Mouse (Mus musculus): ENCODE data around the gene Mboat2. TPM values are rescaled to one million over a fixed set of nuclear protein-coding genes. Genes with fewer than 3 reads are reported as not detected.

Gene Mboat2
- polyA plus RNA-seq, 1 experiment, result 9.7 TPM

- TF ChIP-seq CTCF (IDR thresholded peaks at IDR 0.05; ENCODE audit: control insufficient read depth, insufficient read depth, insufficient replicate concordance, low read depth, low read length), result no peak
- TF ChIP-seq POLR2A (IDR thresholded peaks at IDR 0.05; ENCODE audit: control insufficient read depth, low read depth, low read length), result no peak
- Histone ChIP-seq H3K36me3 (ENCODE audit: control insufficient read depth, insufficient read depth, low read length) (no peaks in the 10 kb centered on the region), H3K27me3 (ENCODE audit: control insufficient read depth, insufficient read depth, low read length) (no peaks in the 10 kb centered on the region), H3K27ac (ENCODE audit: control insufficient read depth, insufficient read depth, low read depth, low read length) (no peak overlapping the region), H3K4me1 (ENCODE audit: control insufficient read depth, insufficient read depth, low read length) (no peaks in the 10 kb centered on the region), H3K4me3 (ENCODE audit: control insufficient read depth, low read depth, low read length) (no peak overlapping the region)
Observed at GRCm38 (mm10) chr12:24920861-24921260, 90.2 kb downstream of the Mboat2 start.

GRCm38 (mm10) chr12:24924003-24924402 lies 93.3 kb downstream of the Mboat2 start:
- Histone ChIP-seq H3K36me3 (ENCODE audit: control insufficient read depth, insufficient read depth, low read length) (no peaks in the 10 kb centered on the region), H3K4me3 (ENCODE audit: control insufficient read depth, low read depth, low read length) (no peak overlapping the region), H3K27me3 (ENCODE audit: control insufficient read depth, insufficient read depth, low read length) (no peaks in the 10 kb centered on the region), H3K4me1 (ENCODE audit: control insufficient read depth, insufficient read depth, low read length) (no peaks in the 10 kb centered on the region), H3K27ac (ENCODE audit: control insufficient read depth, insufficient read depth, low read depth, low read length) (no peak overlapping the region)
- TF ChIP-seq POLR2A (IDR thresholded peaks at IDR 0.05; ENCODE audit: control insufficient read depth, low read depth, low read length) (no peak), CTCF (IDR thresholded peaks at IDR 0.05; ENCODE audit: control insufficient read depth, insufficient read depth, insufficient replicate concordance, low read depth, low read length) (no peak)

- no peak overlapping the region for H3K4me3 ChIP-seq (ENCODE audit: control insufficient read depth, low read depth, low read length)
- H3K36me3 ChIP-seq (ENCODE audit: control insufficient read depth, insufficient read depth, low read length), result no peaks in the 10 kb centered on the region
- no peak overlapping the region for H3K27ac ChIP-seq (ENCODE audit: control insufficient read depth, insufficient read depth, low read depth, low read length)
- no peaks in the 10 kb centered on the region for H3K27me3 ChIP-seq (ENCODE audit: control insufficient read depth, insufficient read depth, low read length)
- H3K4me1 ChIP-seq (ENCODE audit: control insufficient read depth, insufficient read depth, low read length), result no peaks in the 10 kb centered on the region
- no peak for TF ChIP-seq POLR2A (IDR thresholded peaks at IDR 0.05; ENCODE audit: control insufficient read depth, low read depth, low read length)
- no peak for TF ChIP-seq CTCF (IDR thresholded peaks at IDR 0.05; ENCODE audit: control insufficient read depth, insufficient read depth, insufficient replicate concordance, low read depth, low read length)
Observed at GRCm38 (mm10) chr12:24925276-24925675, 94.6 kb downstream of the Mboat2 start.

GRCm38 (mm10) chr12:24925684-24926083 lies 95.0 kb downstream of the Mboat2 start:
- no peaks in the 10 kb centered on the region for H3K4me1 ChIP-seq (ENCODE audit: control insufficient read depth, insufficient read depth, low read length)
- no peaks in the 10 kb centered on the region for H3K27me3 ChIP-seq (ENCODE audit: control insufficient read depth, insufficient read depth, low read length)
- TF ChIP-seq POLR2A (IDR thresholded peaks at IDR 0.05; ENCODE audit: control insufficient read depth, low read depth, low read length) (no peak), CTCF (IDR thresholded peaks at IDR 0.05; ENCODE audit: control insufficient read depth, insufficient read depth, insufficient replicate concordance, low read depth, low read length) (no peak)
- H3K27ac ChIP-seq (ENCODE audit: control insufficient read depth, insufficient read depth, low read depth, low read length), result no peak overlapping the region
- no peak overlapping the region for H3K4me3 ChIP-seq (ENCODE audit: control insufficient read depth, low read depth, low read length)
- no peaks in the 10 kb centered on the region for H3K36me3 ChIP-seq (ENCODE audit: control insufficient read depth, insufficient read depth, low read length)

GRCm38 (mm10) chr12:24928051-24928748 lies 97.5 kb downstream of the Mboat2 start:
- Histone ChIP-seq H3K27ac (ENCODE audit: control insufficient read depth, insufficient read depth, low read depth, low read length) (peak overlapping the region; percentile 41), H3K4me3 (ENCODE audit: control insufficient read depth, low read depth, low read length) (no peak overlapping the region), H3K27me3 (ENCODE audit: control insufficient read depth, insufficient read depth, low read length) (no peaks in the 10 kb centered on the region), H3K36me3 (ENCODE audit: control insufficient read depth, insufficient read depth, low read length) (no peaks in the 10 kb centered on the region), H3K4me1 (ENCODE audit: control insufficient read depth, insufficient read depth, low read length) (peaks cover 2% of the 10 kb centered on the region; the same call in 1 of the 2 replicates)
- no peak for TF ChIP-seq CTCF (IDR thresholded peaks at IDR 0.05; ENCODE audit: control insufficient read depth, insufficient read depth, insufficient replicate concordance, low read depth, low read length)
- no peak for TF ChIP-seq POLR2A (IDR thresholded peaks at IDR 0.05; ENCODE audit: control insufficient read depth, low read depth, low read length)

- no peak for TF ChIP-seq POLR2A (IDR thresholded peaks at IDR 0.05; ENCODE audit: control insufficient read depth, low read depth, low read length)
- TF ChIP-seq CTCF (IDR thresholded peaks at IDR 0.05; ENCODE audit: control insufficient read depth, insufficient read depth, insufficient replicate concordance, low read depth, low read length), result no peak
Observed at GRCm38 (mm10) chr12:24929043-24929442, 98.4 kb downstream of the Mboat2 start.

GRCm38 (mm10) chr12:24930760-24931159 lies 100.1 kb downstream of the Mboat2 start:
- Histone ChIP-seq H3K27ac (ENCODE audit: control insufficient read depth, insufficient read depth, low read depth, low read length) (peak overlapping the region; percentile 36; the same call in 1 of the 2 replicates), H3K4me1 (ENCODE audit: control insufficient read depth, insufficient read depth, low read length) (peaks cover 5% of the 10 kb centered on the region; the same call in 1 of the 2 replicates)

More at GRCm38 (mm10) chr12:24929043-24929442, 98.4 kb downstream of the Mboat2 start:
- H3K4me3 ChIP-seq (ENCODE audit: control insufficient read depth, low read depth, low read length), result peak overlapping the region; percentile 33; the same call in 1 of the 2 replicates
- H3K4me1 ChIP-seq (ENCODE audit: control insufficient read depth, insufficient read depth, low read length), result peaks cover 5% of the 10 kb centered on the region; the same call in 1 of the 2 replicates
- H3K27me3 ChIP-seq (ENCODE audit: control insufficient read depth, insufficient read depth, low read length), result no peaks in the 10 kb centered on the region
- no peaks in the 10 kb centered on the region for H3K36me3 ChIP-seq (ENCODE audit: control insufficient read depth, insufficient read depth, low read length)
- no peak overlapping the region for H3K27ac ChIP-seq (ENCODE audit: control insufficient read depth, insufficient read depth, low read depth, low read length)

More at GRCm38 (mm10) chr12:24930760-24931159, 100.1 kb downstream of the Mboat2 start:
- Histone ChIP-seq H3K36me3 (ENCODE audit: control insufficient read depth, insufficient read depth, low read length) (no peaks in the 10 kb centered on the region), H3K4me3 (ENCODE audit: control insufficient read depth, low read depth, low read length) (no peak overlapping the region), H3K27me3 (ENCODE audit: control insufficient read depth, insufficient read depth, low read length) (no peaks in the 10 kb centered on the region)
- TF ChIP-seq CTCF (IDR thresholded peaks at IDR 0.05; ENCODE audit: control insufficient read depth, insufficient read depth, insufficient replicate concordance, low read depth, low read length) (no peak), POLR2A (IDR thresholded peaks at IDR 0.05; ENCODE audit: control insufficient read depth, low read depth, low read length) (no peak)
